Mouse (Mus musculus) ES-E14 (cell line): Measurements from ENCODE around the gene Plekhg5. TPM values are rescaled to one million over a fixed set of nuclear protein-coding genes. Genes with fewer than 3 reads are reported as not detected.

Experiments
- DNase-seq: peaks from one replicate; pipeline ENCODE4 v3.0.0-alpha.2; 2013; ENCODE audit warnings: low read depth, low spot score
- H3K27ac ChIP-seq: 2 replicates; pipeline ENCODE4 v1.5.1; 2012; ENCODE audit warnings: low read depth, mild to moderate bottlenecking, low read length, moderate library complexity, mixed read lengths; ENCODE audit not compliant: poor library complexity, insufficient read depth, severe bottlenecking
- H3K36me3 ChIP-seq: 2 replicates; pipeline ENCODE4 v1.6.1; 2012; ENCODE audit warnings: mild to moderate bottlenecking, low read length, moderate library complexity, mixed read lengths; ENCODE audit not compliant: control insufficient read depth, poor library complexity, insufficient read depth, severe bottlenecking
- H3K4me1 ChIP-seq, 2 experiments: fragments of 150-350 bp in 1 of 2; sonication (generic) in 1 of 2; 2 replicates each; pipeline ENCODE4 v1.6.1; 2012; ENCODE audit warnings: low read length in 2 of 2, mild to moderate bottlenecking in 1 of 2, mixed read lengths in 1 of 2; ENCODE audit not compliant: control insufficient read depth in 2 of 2, insufficient read depth in 2 of 2, poor library complexity in 1 of 2
- H3K4me3 ChIP-seq, 2 experiments: fragments of 150-350 bp in 1 of 2; sonication (generic) in 1 of 2; 2 replicates each; pipeline ENCODE4 v1.5.1; 2012; ENCODE audit warnings: low read length in 2 of 2, low read depth in 1 of 2, mild to moderate bottlenecking in 1 of 2, mixed read lengths in 1 of 2; ENCODE audit not compliant: insufficient read depth in 1 of 2, poor library complexity in 1 of 2, severe bottlenecking in 1 of 2
- H3K9ac ChIP-seq: 2 replicates; pipeline ENCODE4 v1.6.1; 2012; ENCODE audit warnings: low read depth, mild to moderate bottlenecking, low read length, mixed read lengths; ENCODE audit not compliant: poor library complexity, insufficient read depth, severe bottlenecking
- H3K9me3 ChIP-seq: fragments of 150-350 bp; sonication (generic); 2 replicates; pipeline ENCODE4 v1.6.1; 2012; ENCODE audit warnings: low read depth, mild to moderate bottlenecking, low read length; ENCODE audit not compliant: control insufficient read depth, insufficient read depth
- CHD2 ChIP-seq: IDR thresholded peaks from 2 replicates; pipeline ENCODE4 v1.6.1; 2014; ENCODE audit warnings: mild to moderate bottlenecking, low read depth, low read length, inconsistent platforms
- HCFC1 ChIP-seq: IDR thresholded peaks from 2 replicates; pipeline ENCODE4 v1.6.1; 2012; ENCODE audit warnings: low read length, inconsistent platforms, borderline replicate concordance; ENCODE audit not compliant: insufficient read depth
- MAFK ChIP-seq: IDR thresholded peaks from 2 replicates; pipeline ENCODE4 v1.6.1; 2014; ENCODE audit warnings: mild to moderate bottlenecking, low read depth, low read length, inconsistent platforms; ENCODE audit not compliant: insufficient read depth
- ZC3H11A ChIP-seq: IDR thresholded peaks from 2 replicates; pipeline ENCODE4 v1.6.1; 2012; ENCODE audit warnings: low read depth, mild to moderate bottlenecking, inconsistent platforms, low read length, borderline replicate concordance
- ZNF384 ChIP-seq: IDR thresholded peaks from 2 replicates; pipeline ENCODE4 v1.6.1; 2012; ENCODE audit warnings: low read depth, low read length, inconsistent platforms
- in situ Hi-C, 2 experiments: fragments of 600-800 bp; cut with MboI; formaldehyde crosslinking; loops; one replicate each; pipeline ENCODE4 v1.15.1; 2025; ENCODE audit warnings: low sequenced_read_pairs in 2 of 2, inconsistent platforms in 1 of 2; ENCODE audit not compliant: unreplicated experiment in 2 of 2
- total RNA-seq: library from RNA; depleted of rRNA; stranded (reverse); fragments of 300-350 nt; gene quantifications from 2 replicates; pipeline ENCODE4 v1.2.3, GENCODE M21; 2012

The Plekhg5 gene
- total RNA-seq, 1 experiment: 37.3 TPM

DNA sequence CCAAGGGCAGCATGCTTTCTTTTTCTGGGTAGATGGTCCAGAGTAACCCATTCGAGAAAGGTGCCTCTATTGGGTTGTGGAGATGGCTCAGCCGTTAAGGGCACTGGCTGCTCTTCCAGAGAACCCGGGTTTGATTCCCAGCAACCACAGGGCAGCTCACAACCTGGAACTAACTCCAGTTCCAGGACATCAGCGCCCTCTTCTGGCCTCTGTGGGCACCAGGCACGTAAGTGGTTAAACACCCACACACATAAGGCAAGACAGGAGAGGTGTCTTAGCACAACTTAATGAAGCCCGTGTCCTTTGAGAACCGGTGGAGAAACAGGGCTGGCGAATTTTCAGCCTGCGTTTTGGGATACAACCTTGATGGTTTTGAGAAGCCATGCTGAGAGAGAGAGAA, 2.2 kb downstream of the Plekhg5 start:
- no peak overlapping the region for H3K9ac ChIP-seq
- no peaks in the 10 kb centered on the region for H3K9me3 ChIP-seq
- in situ Hi-C loops: no loop called here
- H3K4me1 ChIP-seq: peaks cover 0 to 15% of the 10 kb centered on the region in 2 experiments; a peak in 2 of 4 replicates
- H3K36me3 ChIP-seq: no peaks in the 10 kb centered on the region
- no peak overlapping the region for H3K4me3 ChIP-seq
- TF ChIP-seq ZC3H11A (no peak), MAFK (no peak), ZNF384 (no peak), HCFC1 (no peak)
- H3K27ac ChIP-seq: no peak overlapping the region
- DNase-seq: no peak

DNA sequence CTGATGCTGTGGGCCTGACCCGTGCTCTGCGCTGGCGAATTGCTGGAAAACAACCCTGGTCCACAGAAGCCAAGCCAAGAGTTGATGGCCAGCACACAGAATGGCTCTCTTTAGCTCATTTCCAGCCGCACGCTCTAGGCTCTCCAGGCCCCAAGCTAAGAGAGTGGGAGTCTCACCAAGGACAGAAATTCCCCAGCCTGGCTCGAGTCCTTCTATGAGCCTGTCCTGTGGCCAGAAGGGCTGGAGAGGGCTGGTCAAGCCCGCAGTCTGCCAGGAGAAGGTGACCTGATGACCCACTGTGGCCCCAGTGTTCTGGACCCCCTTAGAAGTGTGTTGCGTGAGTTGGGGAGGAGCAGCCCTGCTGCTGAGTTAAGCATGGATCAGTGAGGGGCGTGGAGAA, 4.9 kb downstream of the Plekhg5 start:
- no peak for TF ChIP-seq HCFC1
- no peak for TF ChIP-seq CHD2
- no peak for TF ChIP-seq MAFK
- no peak for TF ChIP-seq ZC3H11A
- TF ChIP-seq ZNF384: no peak
- DNase-seq: no peak
- H3K27ac ChIP-seq: no peak overlapping the region

GRCm38 (mm10) chr4:152078105-152078530, 5.8 kb downstream of the Plekhg5 start:
- Histone ChIP-seq H3K27ac (no peak overlapping the region), H3K4me3 (no peak overlapping the region), H3K36me3 (no peaks in the 10 kb centered on the region), H3K9ac (no peak overlapping the region), H3K9me3 (no peaks in the 10 kb centered on the region), H3K4me1 (peaks cover 0 to 11% of the 10 kb centered on the region in 2 experiments; a peak in 2 of 4 replicates)
- DNase-seq: no peak
- in situ Hi-C loops: no loop called here
- TF ChIP-seq CHD2 (no peak), MAFK (no peak), ZNF384 (no peak), ZC3H11A (no peak), HCFC1 (no peak)

More for the DNA sequence above, 4.9 kb downstream of the Plekhg5 start:
- H3K9me3 ChIP-seq: no peaks in the 10 kb centered on the region
- H3K9ac ChIP-seq: no peak overlapping the region
- in situ Hi-C loops: no loop called here
- H3K4me3 ChIP-seq: no peak overlapping the region
- peaks cover 0 to 16% of the 10 kb centered on the region in 2 experiments; a peak in 2 of 4 replicates for H3K4me1 ChIP-seq
- H3K36me3 ChIP-seq: no peaks in the 10 kb centered on the region

- Histone ChIP-seq H3K27ac (no peak overlapping the region), H3K9me3 (no peaks in the 10 kb centered on the region), H3K9ac (no peak overlapping the region), H3K36me3 (no peaks in the 10 kb centered on the region), H3K4me1 (peaks cover 0 to 11% of the 10 kb centered on the region in 2 experiments; a peak in 2 of 4 replicates), H3K4me3 (no peak overlapping the region)
- DNase-seq: no peak
- in situ Hi-C loops: no loop called here
- TF ChIP-seq HCFC1 (no peak), CHD2 (no peak), ZC3H11A (no peak), ZNF384 (no peak), MAFK (no peak)
Measured at GRCm38 (mm10) chr4:152079261-152079660, 7.0 kb downstream of the Plekhg5 start.

DNA sequence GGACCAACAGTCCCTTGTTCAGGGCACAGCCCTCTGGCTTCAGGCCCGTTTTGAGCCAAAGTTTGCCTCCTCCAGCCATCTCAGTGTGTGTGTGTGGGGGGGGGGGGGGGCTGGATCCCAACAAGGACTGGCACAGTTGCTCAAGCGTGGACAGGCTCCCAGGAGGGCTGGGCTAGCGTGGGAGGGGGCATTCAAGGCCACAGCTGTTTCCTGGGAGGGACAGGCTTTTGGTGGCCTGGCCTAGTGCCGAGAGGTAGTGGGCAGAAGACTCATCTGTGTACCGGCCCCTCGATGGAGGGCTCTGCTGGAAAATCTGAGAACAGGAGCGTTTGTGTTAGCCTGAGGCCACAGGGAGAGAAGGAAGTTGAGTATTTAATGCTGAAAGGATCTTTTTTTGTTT, 7.6 kb downstream of the Plekhg5 start:
- TF ChIP-seq ZNF384 (no peak), HCFC1 (no peak), MAFK (no peak), ZC3H11A (no peak), CHD2 (no peak)
- peaks cover 0 to 12% of the 10 kb centered on the region in 2 experiments; a peak in 2 of 4 replicates for H3K4me1 ChIP-seq
- DNase-seq: no peak

More for the DNA sequence above, 7.6 kb downstream of the Plekhg5 start:
- in situ Hi-C loops: no loop called here
- no peaks in the 10 kb centered on the region for H3K9me3 ChIP-seq
- no peak overlapping the region for H3K27ac ChIP-seq
- H3K4me3 ChIP-seq: no peak overlapping the region
- no peaks in the 10 kb centered on the region for H3K36me3 ChIP-seq
- no peak overlapping the region for H3K9ac ChIP-seq
